Mouse (Mus musculus): ENCODE results near the gene Cnih2.

Cnih2 gene

DNA sequence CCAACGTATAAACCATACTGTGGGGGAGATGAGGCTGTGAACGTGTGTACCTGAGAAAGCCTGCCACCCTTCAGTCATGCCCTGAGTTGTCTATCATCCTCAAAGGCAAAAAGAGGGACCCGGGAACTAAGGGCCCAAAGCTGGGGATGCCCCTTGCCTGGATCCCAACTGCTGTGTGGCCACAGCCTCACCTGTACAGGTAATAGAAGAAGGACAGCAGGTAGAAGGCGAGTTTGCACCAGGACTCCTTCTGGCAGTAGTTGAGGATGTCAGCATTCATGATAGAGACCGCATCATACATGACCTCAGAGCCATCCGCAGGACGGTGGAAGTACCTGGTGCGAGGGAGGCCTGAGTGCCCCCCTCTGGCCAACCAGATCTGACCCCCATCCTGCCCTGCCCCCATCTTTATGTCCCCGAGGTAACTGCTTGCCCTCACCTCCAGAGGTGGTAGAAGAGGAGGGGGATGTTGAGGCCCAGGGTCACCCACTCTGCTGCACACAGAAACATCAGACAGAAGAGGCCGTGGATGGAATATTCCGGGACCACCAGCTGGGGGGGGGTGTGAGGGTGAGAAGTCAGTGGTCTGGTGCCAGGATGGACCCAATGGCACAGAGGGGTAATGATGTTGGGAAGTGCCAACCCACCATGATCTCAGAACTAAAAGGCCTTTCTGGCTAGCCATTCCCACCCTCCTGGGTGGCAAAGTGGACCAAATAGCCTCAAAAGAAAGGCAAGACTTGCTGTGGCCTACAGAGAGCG, 4.7 kb downstream of the Cnih2 start:
- no peak for DNase-seq

DNA sequence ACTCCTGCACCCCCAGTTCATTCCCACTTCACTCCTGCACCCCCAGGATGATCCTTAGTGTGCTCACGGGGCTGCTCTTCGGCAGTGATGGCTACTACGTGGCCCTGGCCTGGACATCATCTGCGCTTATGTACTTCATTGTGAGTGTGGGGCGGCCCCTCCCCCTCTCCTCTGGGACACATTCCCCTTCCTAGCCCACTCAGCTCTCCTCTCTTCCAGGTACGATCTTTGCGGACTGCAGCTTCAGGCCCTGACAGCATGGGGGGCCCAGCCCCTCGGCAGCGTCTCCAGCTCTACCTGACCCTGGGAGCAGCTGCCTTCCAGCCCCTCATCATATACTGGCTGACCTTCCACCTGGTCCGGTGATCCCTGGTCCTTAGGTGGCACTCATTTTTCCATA, 6.2 kb downstream of the Cnih2 start:
- peak in 1 of 2 experiments; percentile 22 for DNase-seq

DNA sequence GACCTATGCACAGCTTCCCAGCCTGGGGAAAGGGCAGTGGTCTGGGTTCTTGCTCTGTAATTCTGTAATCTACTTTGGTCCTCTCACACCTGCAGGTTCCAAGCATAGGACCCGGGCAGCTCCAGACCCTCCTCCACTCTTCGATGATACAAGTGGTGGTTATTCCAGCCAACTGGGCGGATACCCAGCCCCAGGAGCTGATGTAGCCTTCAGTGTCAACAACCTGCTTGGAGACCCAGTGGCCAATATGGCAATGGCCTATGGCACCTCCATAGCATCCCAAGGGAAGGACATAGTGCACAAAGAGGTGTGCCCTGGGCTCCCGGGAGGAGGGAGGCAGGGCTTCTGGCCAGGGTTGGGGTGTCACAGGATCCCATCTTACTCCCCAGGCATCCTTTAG, 9.0 kb downstream of the Cnih2 start:
- peak in 1 of 2 experiments; percentile 31 for DNase-seq

DNA sequence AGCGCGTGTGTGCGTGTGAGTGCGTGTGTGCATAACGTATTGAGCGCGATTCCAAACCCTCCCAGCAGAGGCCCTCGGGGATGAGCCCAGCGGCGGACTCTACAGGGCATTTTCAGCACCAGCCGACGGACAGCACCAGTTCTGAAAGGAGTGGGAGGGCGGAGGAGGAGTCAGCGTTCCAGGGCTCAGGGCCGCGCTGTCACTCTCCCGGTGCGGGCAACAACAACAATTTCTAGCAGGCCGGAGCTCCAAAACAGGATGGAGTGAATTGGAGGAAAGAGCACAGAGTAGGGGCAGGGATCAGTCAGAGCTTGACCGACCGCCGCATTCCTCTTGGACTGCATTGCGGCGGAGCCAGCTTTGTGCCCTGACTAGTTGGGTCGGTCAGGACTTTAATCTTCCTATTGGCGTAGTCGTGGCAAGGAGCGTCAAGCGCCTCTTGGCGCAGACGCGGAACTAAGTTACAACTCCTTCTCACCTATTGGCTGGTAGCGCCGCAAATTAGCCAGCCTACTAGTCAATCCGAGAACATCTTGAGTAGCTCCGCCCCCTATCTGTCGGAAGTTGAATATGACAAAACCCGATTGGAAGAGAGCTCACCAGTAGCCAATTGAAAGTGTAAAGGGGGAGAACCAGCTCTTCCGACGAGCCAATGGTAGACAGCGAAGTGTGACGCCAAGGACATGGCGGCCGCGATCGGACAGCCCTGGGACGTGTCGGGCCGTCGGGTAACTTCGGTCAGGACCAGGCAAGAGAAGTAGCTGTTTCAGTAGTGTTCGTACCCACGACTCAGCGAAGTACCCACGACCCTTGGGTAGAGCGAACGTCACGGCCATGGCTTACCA, 10.2 kb downstream of the Cnih2 start, which contains the start of gene Yif1a:
TSS of gene Yif1a (plus strand) at position 655 of the 845 bp plus-strand sequence.
- peak; percentile 90 to 98 for DNase-seq

DNA sequence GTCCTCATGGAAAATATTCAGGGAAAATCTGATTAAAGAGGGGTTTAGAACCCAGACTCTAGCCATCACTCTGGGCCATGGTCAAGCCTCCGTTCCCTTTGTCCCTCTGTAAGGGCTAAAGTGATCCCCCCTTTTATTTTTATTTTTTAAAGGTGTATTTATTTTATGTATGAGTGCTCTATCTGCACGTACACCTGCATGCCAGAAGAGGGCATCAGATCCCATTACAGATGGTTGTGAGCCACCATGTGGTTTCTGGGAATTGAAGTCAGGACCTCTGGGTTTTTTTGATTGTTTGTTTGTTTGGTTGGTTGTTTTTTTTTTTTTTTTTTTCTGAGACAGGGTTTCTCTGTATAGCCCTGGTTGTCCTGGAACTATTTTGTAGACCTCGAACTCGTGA, 11.8 kb downstream of the Cnih2 start:
- peak in 1 of 2 experiments; percentile 14 for DNase-seq

DNA sequence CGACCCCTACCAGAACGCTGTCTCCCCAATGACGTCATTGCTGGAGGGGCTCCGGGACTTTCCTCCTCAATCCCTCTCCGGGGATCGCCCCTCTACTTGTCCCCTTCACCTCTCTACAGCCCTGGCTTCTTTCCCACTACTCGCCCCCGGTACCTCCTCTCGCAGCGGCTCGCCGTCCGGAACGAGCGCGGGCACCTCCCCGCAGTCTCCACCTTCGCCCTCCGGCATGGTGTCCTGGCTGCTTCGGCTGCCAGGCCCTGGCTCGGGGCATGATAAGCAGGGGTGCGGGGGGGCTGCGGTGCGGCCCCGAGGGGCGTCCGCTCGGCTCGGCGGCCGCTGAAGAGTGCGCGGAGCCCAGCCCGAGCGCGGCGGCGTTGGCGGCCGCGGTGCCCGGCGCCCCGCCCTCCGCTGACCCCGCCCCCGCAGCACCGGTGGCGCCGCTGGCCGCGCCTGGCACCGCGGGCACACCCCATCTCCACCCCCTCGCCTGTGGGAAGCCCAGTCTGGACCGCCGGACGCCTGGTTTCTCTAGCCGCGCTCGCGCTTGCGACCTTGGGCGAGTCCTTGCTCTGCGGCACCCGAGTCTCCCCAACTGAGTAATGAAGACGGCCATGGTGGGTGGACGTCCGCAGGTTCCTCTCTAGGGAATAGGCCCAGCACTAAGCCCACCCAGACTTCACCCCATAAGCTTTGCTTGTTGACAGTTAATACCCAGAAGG, 13.0 kb downstream of the Cnih2 start, which contains the start of gene Tmem151a:
TSS of gene Tmem151a (minus strand) at position 387 of the 719 bp plus-strand sequence.
- peak; percentile 76 to 86 for DNase-seq

DNA sequence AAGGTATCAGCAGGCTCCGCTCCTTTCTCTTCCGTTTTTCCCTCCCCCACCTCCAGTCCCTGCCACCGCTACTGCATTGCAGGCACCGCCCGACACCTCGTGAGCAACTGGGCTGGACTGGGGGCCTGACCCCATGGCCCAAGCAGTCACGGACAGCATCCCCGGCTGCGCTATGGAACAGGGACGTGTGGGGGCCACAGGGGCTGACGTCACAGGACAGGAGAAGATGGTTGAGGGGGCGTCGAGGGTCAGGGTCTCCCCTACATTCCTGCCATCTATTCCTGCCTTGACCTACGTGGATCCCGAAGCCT, 13.5 kb downstream of the Cnih2 start:
- DNase-seq = peak; percentile 49 to 57

DNA sequence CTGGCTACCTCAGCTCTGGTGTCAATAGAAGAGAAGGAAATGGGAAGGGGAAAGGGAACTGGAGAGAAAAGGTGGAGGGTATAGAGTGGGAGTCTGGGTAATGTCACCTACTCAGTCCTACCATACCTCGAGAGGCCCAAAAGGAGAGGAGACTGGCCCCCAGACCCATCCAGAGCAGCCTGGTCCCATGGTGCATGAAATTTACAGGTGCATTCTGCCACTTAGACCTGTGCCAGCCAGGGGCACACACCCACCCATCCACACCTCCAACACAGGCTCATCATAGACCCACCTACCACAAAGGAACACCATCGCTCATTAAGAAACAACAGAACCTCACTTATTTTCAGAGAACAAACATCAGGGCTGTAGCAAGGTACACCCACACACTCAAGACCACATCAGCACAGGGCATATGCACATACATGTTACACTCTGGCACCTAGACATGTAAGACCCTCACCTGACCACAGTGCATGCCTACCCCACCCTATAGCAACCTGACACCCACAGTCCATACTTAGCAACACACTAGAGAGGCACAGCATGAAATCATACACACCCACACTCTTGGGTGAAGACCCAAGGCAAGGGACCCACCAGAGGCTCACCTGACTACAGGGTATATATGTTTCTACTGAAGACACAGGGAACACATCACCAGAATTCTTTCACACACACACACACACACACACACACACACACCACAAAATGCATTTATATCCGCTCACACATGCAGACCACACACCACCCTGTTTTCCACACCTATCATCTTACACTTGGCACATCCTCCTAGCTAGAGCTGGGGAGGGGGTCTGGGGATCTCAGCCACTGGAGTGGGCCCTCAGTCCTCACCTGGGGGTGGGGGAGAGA, 14.1 kb downstream of the Cnih2 start:
- peak in 1 of 2 experiments; percentile 25 for DNase-seq

DNA sequence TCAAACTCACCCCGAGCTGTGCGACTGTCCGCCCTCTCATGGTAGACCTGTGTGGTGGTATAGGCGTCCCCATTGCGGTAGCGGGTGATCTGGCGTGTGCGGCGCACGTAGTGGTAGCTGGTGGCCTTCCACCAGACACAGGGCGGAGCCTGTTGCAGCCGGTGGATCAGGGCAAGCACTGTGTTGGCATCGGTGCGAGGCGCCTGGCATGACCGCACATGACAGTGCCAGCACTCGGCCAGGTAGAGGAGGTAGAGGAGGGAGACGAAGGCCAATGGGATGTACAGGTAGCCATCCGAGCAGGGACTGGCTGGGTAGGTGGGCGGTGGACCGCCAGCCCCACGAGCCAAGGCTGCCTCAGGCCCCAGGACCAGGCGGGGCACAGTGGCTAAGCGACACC, 15.7 kb downstream of the Cnih2 start:
- peak; percentile 53 to 54 for DNase-seq

DNA sequence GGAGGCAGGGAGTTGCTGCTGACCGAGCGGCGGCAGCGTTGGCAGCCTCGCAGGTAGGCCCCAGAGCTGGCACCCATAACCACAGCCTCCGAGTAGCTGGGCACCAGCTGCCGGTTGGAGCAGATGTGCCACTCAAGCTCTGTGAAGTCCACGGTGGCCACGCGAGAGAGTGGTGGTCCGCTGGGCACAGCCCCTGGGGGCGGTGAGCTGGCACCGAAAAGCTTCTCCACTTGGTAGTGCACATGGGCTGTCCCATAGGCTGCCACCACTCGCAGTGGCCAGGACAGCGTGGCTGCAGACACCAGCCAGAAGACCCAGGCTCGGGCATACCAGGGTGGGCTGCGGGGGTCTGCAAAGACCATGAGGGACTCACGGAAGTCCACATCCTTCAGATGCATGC, 16.3 kb downstream of the Cnih2 start:
- DNase-seq = no peak

DNA sequence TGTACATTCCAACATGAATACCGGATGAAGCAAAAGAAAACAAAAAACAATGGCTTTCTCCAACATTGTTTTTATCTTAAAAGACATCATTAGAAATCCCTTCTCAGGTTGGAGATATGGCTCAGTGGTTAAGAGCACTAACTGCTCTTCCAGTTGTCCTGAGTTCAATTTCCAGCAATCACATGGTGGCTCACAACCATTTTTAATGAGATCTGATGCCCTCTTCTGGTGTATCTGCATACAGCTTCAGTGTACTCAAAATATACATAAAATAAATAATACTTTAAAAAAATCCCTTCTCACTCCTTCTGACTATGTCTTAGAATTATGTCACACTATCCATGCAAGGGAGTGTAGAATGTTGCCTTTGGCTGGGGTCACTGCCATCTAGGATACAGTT, 19.0 kb downstream of the Cnih2 start:
- DNase-seq = no peak

DNA sequence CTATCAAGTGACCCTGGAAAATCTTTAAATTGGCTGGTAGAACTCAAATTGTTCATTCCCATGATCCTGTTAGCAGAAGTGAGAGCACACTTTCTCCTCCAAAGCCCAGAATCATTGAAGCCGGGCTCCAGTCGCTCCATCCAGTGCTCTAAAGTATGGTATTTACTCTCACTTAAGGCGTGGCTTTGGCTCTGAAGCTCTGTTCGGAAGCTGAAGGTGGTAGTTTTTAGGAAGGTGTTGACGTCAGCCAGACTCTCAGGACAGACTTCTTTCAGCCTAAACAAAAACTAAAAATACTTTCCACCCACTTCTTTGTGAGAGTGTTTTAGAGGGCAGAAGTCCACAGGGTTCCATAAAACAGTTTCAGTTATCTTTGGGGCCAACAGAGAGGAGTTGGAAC, 24.8 kb downstream of the Cnih2 start:
- DNase-seq = no peak

DNA sequence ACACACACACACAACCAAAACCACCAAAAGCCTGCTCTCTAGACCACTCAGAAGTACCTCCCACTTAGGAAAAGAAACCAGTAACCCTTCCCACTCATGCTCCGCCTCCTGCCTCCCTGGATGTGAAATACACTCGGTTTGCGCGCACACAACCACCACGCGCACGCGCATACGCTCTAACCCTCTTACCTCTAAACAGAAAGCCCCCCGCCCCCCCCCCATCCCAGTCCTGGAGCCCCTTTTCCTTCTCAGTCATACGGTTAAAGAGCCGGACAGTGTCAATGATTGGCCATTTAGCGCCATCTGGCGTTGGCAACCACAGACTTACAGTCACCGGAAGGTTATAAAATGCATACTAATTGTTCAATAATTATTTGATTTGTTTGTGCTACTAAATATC, 25.3 kb downstream of the Cnih2 start:
- peak; percentile 66 to 74 for DNase-seq

DNA sequence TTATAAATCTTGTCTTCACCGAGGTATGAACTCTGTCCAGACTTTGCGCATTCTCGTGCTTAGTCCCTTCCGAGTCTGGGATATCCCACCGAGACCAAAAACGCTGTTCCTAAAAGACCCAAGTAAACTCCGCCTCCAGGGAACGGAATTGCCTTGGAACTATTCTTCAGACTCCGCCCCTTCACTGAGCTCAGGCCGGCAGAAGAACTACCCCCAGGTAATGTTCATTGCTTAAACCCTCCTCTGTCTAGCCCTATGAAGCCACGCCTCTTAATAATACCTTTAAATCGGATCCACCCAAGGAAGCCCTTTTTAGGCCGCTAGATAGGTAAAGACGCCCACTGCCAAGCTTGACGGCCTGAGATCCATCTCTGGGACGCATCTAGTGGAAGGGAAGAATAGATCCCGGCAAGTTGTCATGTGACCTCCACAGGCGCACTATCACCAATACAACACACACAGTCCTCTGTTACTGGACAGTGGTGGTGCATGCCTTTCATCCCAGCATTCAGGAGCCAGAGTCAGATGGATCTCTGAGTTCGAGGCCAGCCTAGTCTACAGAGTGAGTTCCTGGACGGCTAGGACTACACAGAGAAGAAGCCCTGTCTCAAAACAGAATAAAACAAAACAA, 25.8 kb downstream of the Cnih2 start:
- no peak for DNase-seq

DNA sequence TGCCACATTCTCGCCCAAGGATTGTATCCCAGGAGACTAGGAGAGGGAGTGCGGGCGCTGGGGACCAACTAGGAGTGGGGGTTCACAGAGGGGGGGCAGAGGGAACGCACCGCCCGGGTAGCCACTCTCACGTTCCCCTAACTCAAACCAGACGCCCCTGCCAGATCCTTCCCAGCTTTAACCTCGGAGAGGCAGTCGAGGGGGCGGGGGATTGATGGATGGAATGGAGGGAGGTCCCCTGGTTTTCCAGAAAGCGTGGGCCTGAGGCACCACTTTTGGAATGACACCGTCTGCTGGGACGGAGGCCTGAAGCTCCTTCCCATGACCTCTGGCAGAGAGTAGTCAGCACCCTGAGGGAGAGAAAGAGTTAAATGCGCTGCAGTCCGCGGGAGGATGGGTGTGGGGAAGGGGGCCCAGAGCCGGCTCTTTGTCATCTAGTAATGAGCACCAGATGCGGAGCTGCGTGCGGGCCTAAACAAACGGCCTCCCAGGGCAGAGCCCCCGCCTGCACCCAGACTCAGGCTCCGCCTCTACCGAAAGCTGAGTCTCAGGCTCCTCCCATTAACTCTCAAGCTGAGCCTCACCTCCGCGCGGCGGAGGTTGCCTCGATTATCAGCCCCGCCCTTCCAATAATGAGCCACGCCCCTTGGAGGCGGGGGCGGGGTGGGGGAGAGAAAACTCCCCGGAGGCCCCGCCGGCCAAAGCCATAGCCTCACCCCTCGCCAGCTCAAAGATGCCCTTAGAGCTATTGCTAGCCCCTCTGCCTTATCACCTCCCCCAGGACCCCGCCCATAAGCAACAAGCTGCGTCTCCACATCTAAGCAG, 26.6 kb downstream of the Cnih2 start:
- DNase-seq = peak; percentile 50 to 59

DNA sequence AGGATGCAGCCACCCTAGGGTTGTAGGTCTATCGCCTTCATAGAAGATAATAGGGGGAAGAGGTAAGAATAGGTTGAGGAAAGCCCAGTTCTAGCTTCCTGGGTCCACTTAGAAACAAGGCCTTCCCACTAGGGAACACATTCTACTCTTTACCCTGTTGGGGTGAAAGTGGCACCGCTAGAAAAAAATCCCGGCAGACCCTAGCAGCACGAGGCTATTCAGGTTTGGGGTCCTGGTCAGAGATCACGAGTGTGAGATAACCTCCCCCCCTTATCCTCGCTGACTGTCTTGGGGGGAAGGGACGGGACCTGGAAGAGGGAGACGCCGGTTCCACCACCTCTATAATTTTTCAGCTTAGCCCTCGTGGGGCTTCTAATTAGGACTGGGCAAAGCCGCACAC, 27.2 kb downstream of the Cnih2 start:
- DNase-seq = no peak

DNA sequence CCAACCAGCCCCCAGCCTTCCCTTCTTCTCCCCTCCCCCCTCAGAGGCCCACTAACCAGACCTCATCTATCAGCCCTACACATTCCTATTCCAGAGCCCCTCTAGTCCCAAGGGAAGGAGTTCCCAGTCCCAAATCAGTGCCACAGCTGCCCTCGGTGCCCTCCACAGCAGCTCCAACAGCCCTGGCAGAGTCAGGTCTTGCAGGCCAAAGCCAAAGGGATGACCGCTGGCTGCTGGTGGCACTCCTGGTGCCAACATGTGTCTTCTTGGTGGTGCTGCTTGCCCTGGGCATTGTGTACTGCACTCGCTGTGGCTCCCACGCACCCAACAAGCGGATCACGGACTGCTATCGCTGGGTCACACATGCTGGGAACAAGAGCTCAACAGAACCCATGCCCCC, 28.3 kb downstream of the Cnih2 start:
- DNase-seq = no peak

DNA sequence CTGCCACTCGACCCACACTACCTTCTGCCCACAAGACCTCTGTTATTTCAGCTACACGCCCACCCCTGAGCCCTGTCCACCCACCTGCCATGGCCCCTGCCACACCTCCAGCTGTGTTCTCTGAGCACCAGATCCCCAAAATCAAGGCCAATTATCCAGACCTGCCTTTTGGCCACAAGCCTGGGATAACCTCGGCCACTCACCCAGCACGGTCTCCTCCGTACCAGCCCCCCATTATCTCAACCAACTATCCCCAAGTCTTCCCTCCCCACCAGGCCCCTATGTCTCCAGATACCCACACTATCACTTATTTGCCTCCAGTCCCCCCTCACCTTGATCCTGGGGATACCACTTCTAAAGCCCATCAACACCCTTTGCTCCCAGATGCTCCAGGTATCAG, 28.8 kb downstream of the Cnih2 start:
- DNase-seq = no peak

DNA sequence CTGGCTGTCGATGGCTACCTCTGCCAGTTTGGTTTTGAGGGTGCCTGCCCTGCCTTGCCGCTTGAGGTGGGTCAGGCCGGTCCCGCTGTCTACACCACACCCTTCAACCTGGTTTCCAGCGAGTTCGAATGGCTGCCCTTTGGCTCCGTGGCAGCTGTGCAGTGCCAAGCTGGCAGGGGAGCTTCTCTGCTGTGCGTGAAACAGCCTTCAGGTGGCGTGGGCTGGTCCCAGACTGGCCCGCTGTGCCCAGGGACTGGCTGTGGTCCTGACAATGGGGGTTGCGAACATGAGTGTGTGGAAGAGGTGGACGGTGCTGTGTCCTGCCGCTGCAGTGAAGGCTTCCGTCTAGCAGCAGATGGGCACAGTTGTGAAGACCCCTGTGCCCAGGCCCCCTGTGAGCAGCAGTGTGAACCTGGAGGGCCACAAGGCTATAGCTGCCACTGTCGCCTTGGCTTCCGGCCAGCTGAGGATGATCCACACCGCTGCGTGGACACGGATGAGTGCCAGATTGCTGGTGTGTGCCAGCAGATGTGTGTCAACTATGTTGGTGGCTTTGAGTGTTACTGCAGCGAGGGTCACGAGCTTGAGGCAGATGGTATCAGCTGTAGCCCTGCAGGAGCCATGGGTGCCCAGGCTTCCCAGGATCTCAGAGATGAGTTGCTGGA, 29.6 kb downstream of the Cnih2 start:
- no peak for DNase-seq

DNA sequence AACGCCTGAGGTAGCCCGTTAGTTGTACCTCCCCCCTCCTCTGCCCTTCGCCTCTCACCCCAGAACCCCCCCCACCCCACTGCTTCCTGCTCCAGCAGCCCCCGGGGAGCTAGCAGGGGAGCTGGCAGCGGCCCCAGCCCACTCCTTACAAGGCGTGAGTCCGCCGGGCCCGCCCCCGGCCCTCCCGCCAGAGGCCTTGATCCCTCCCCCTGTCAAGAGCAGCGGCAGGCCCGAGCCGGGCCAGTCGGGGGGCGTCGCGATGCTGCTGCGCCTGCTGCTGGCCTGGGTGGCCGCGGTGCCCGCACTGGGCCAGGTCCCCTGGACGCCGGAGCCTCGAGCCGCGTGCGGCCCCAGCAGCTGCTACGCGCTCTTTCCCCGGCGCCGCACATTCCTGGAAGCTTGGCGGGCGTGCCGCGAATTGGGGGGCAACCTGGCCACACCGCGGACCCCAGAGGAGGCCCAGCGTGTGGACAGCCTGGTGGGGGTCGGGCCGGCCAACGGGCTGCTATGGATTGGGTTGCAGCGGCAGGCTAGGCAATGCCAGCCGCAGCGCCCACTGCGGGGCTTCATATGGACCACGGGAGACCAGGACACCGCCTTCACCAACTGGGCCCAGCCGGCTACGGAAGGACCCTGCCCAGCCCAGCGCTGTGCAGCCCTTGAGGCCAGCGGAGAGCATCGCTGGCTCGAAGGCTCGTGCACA, 30.3 kb downstream of the Cnih2 start, which contains the start of gene Cd248:
TSS of gene Cd248 (plus strand) at position 212 of the 703 bp plus-strand sequence.
- DNase-seq = no peak
